Mouse (Mus musculus) erythroblast, adult 5-6 weeks (primary cell): ENCODE data around the gene Mrpl14. TPM values are rescaled to one million over a fixed set of nuclear protein-coding genes. Genes with fewer than 3 reads are reported as not detected.

Experiments used
- ATAC-seq: replicated peaks from 2 replicates; pipeline ENCODE4 v1.8.0; 2016; ENCODE audit warnings: moderate number of reproducible peaks, mild to moderate bottlenecking, moderate TSS enrichment, inconsistent platforms; ENCODE audit not compliant: poor library complexity, low FRiP score, severe bottlenecking
- total RNA-seq, 2 experiments: library from RNA; stranded (forward) in 1 of 2; stranded (reverse) in 1 of 2; fragments of 150-400 nt in 1 of 2; fragments of 200-764, 138-1000 nt in 1 of 2; gene quantifications; 2 replicates each; pipeline versions ENCODE4 v1.2.3 to v1.2.4; 2015 to 2017; ENCODE audit warnings: low replicate concordance in 2 of 2

Gene Mrpl14
- total RNA-seq (2015; ENCODE audit: low replicate concordance) (7.3 and 12.5 TPM in 2 replicates), total RNA-seq (2017; ENCODE audit: low replicate concordance) (3.4 and 12.0 TPM in 2 replicates)

- ATAC-seq: peak; percentile 84
These were observed at the start of gene Mrpl14 for GRCm38 (mm10) chr17:45686093-45686619. Mrpl14 (plus strand) TSS chr17:45686322.

GRCm38 (mm10) chr17:45638596-45639295, 47.4 kb upstream of the Mrpl14 start:
- no peak for ATAC-seq

- no peak for ATAC-seq
These were observed 44.1 kb upstream of the Mrpl14 start for GRCm38 (mm10) chr17:45641981-45642380.

GRCm38 (mm10) chr17:45642701-45643100, 43.4 kb upstream of the Mrpl14 start:
- peak; percentile 55 for ATAC-seq

GRCm38 (mm10) chr17:45644185-45644584, 41.9 kb upstream of the Mrpl14 start:
- 0 out of 2 replicates have a peak, but pooled peaks have one; percentile 43 for ATAC-seq

- peak; percentile 84 for ATAC-seq
These were observed 32.9 kb upstream of the Mrpl14 start for GRCm38 (mm10) chr17:45653233-45653632.

- no peak for ATAC-seq
These were observed 30.3 kb upstream of the Mrpl14 start for GRCm38 (mm10) chr17:45655820-45656219.

GRCm38 (mm10) chr17:45659225-45659624, 26.9 kb upstream of the Mrpl14 start, which contains the start of gene Capn11:
Capn11 (minus strand) TSS chr17:45659325.
- ATAC-seq: no peak

GRCm38 (mm10) chr17:45663106-45663919, 22.8 kb upstream of the Mrpl14 start:
- peak; percentile 75 for ATAC-seq

- ATAC-seq: no peak
These were observed 21.5 kb upstream of the Mrpl14 start for GRCm38 (mm10) chr17:45664608-45665007.

GRCm38 (mm10) chr17:45666091-45666490, 20.0 kb upstream of the Mrpl14 start:
- ATAC-seq: no peak

- no peak for ATAC-seq
These were observed 18.6 kb upstream of the Mrpl14 start for GRCm38 (mm10) chr17:45667481-45667880.

GRCm38 (mm10) chr17:45667986-45668385, 18.1 kb upstream of the Mrpl14 start:
- no peak for ATAC-seq

- ATAC-seq: no peak
These were observed 14.3 kb upstream of the Mrpl14 start for GRCm38 (mm10) chr17:45671821-45672220.

GRCm38 (mm10) chr17:45672598-45672997, 13.5 kb upstream of the Mrpl14 start:
- ATAC-seq: no peak

GRCm38 (mm10) chr17:45678106-45678505, 8.0 kb upstream of the Mrpl14 start:
- 0 out of 2 replicates have a peak, but pooled peaks have one; percentile 47 for ATAC-seq

GRCm38 (mm10) chr17:45680391-45680980, 5.6 kb upstream of the Mrpl14 start:
- no peak for ATAC-seq

GRCm38 (mm10) chr17:45681588-45681987, 4.5 kb upstream of the Mrpl14 start:
- ATAC-seq: no peak

- no peak for ATAC-seq
These were observed 3.3 kb upstream of the Mrpl14 start for GRCm38 (mm10) chr17:45682843-45683242.

GRCm38 (mm10) chr17:45684667-45685131, 1.4 kb upstream of the Mrpl14 start:
- no peak for ATAC-seq
